Mouse (Mus musculus) kidney, adult 8-10 months (tissue): ENCODE results near the gene Prl3d2.
"Not testable (repeated sequence)": the region's sequence is repeated elsewhere in the genome, so short reads cannot be mapped to it uniquely, and the experiment has no call there.

Source experiments
- DNase-seq, 2 experiments: peaks; one replicate each; pipeline ENCODE4 v3.0.0; 2022

The Prl3d2 gene

DNA sequence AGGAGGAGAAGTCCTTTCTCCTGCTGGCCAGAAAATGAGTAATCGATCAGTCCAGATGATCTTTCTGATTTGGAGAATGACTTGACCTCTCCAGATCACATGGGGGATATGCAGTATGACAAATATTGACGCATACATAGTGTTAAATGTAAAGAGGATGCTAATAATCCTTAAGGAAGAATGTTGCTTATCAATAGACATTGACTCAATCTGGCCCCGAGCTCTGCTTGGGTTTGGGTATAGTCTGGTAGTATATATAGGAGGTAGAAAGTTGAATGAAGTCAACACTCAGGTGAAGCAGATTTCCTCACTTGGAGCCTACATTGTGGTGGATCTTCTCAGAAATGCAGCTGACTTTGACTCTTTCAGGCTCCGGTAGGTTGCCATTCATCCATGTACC lies at the start of gene Prl3d2:
Gene Prl3d2 (plus strand): TSS at position 301 of the 400 bp plus-strand sequence.
- not testable (repeated sequence) for DNase-seq

DNA sequence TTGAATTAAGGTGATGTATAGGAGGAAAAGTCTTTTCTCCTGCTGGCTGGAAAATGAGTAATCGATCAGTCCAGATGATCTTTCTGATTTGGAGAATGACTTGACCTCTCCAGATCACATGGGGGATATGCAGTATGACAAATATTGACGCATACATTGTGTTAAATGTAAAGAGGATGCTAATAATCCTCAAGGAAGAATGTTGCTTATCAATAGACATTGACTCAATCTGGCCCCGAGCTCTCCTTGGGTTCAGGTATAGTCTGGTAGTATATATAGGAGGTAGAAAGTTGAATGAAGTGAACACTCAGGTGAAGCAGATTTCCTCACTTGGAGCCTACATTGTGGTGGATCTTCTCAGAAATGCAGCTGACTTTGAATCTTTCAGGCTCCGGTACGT lies 27.6 kb upstream of the Prl3d2 start, which contains the start of gene Prl3d1:
Gene Prl3d1 (plus strand): TSS at position 301 of the 400 bp plus-strand sequence.
- not testable (repeated sequence) for DNase-seq

DNA sequence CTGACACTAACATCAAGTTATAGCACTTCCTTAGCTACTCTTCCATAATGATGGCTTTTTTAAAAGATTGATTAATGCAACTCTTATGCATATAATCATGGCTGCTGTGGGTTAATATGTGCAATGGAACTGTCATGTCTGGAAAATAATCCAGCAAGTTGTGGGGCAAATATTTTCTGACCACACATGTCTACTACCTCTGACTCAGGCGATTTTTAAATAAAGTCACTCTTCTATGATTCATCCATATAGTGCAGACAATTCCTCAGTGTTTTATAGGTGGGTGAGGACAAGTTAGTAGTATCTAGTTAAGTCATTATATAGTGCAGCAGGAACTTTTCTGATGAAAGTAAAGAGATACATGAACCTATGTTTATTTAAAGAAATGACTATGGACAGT lies 26.8 kb downstream of the Prl3d2 start:
- no peak for DNase-seq

DNA sequence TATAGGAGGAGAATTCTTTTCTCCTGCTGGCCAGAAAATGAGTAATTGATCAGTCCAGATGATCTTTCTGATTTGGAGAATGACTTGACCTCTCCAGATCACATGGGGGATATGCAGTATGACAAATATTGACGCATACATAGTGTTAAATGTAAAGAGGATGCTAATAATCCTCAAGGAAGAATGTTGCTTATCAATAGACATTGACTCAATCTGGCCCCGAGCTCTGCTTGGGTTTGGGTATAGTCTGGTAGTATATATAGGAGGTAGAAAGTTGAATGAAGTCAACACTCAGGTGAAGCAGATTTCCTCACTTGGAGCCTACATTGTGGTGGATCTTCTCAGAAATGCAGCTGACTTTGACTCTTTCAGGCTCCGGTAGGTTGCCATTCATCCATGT lies 35.0 kb downstream of the Prl3d2 start, which contains the start of gene Prl3d3:
Gene Prl3d3 (plus strand): TSS at position 301 of the 400 bp plus-strand sequence.
- DNase-seq: not testable (repeated sequence)
